Mouse (Mus musculus): ENCODE measurements around the gene Gm37240. TPM values are rescaled to one million over a fixed set of nuclear protein-coding genes. Genes with fewer than 3 reads are reported as not detected.

Gene Gm37240
- polyA plus RNA-seq, 1 experiment from 2014 or later = 1.1 TPM

- Histone ChIP-seq H3K4me3 (ENCODE audit: low read depth, low read length) (no peak overlapping the region), H3K4me2 (ENCODE audit: low read length) (no peak overlapping the region), H3K9ac (ENCODE audit: low read length) (no peak overlapping the region), H3K4me1 (ENCODE audit: control insufficient read depth, insufficient read depth, low read length) (no peaks in the 10 kb centered on the region), H3K27me3 (replicated peaks; ENCODE audit: control insufficient read depth, insufficient read depth, low read length) (no peaks in the 10 kb centered on the region), H3K9me3 (replicated peaks; ENCODE audit: control insufficient read depth, low read length) (no peaks in the 10 kb centered on the region), H3K36me3 (ENCODE audit: control insufficient read depth, insufficient read depth, low read length) (no peaks in the 10 kb centered on the region), H3K27ac (ENCODE audit: low read depth, low read length) (no peak overlapping the region)
- DNase-seq (ENCODE audit: low spot score) = no peak
- WGBS = 70% methylated on average over 8 of the region's 8 CpGs
- no peak for ATAC-seq
Measured at GRCm38 (mm10) chr3:85195068-85195481, 692.2 kb downstream of the Gm37240 start.

- Histone ChIP-seq H3K4me3 (ENCODE audit: low read depth, low read length) (no peak overlapping the region), H3K9me3 (replicated peaks; ENCODE audit: control insufficient read depth, low read length) (no peaks in the 10 kb centered on the region), H3K4me2 (ENCODE audit: low read length) (no peak overlapping the region), H3K27ac (ENCODE audit: low read depth, low read length) (no peak overlapping the region), H3K36me3 (ENCODE audit: control insufficient read depth, insufficient read depth, low read length) (no peaks in the 10 kb centered on the region), H3K4me1 (ENCODE audit: control insufficient read depth, insufficient read depth, low read length) (peaks cover 14% of the 10 kb centered on the region), H3K27me3 (replicated peaks; ENCODE audit: control insufficient read depth, insufficient read depth, low read length) (no peaks in the 10 kb centered on the region), H3K9ac (ENCODE audit: low read length) (no peak overlapping the region)
- no peak for ATAC-seq
- no peak for DNase-seq (ENCODE audit: low spot score)
- WGBS = 77% methylated on average over 8 of the region's 8 CpGs
Measured at GRCm38 (mm10) chr3:85189791-85190190, 697.5 kb downstream of the Gm37240 start.

GRCm38 (mm10) chr3:85188364-85188763 lies 699.0 kb downstream of the Gm37240 start:
- Histone ChIP-seq H3K27me3 (replicated peaks; ENCODE audit: control insufficient read depth, insufficient read depth, low read length) (no peaks in the 10 kb centered on the region), H3K4me1 (ENCODE audit: control insufficient read depth, insufficient read depth, low read length) (peaks cover 14% of the 10 kb centered on the region), H3K9me3 (replicated peaks; ENCODE audit: control insufficient read depth, low read length) (no peaks in the 10 kb centered on the region), H3K27ac (ENCODE audit: low read depth, low read length) (no peak overlapping the region), H3K36me3 (ENCODE audit: control insufficient read depth, insufficient read depth, low read length) (no peaks in the 10 kb centered on the region), H3K4me2 (ENCODE audit: low read length) (no peak overlapping the region), H3K4me3 (ENCODE audit: low read depth, low read length) (no peak overlapping the region), H3K9ac (ENCODE audit: low read length) (no peak overlapping the region)
- DNase-seq (ENCODE audit: low spot score) (no peak), ATAC-seq (no peak)
- WGBS = 25% methylated on average over 5 of the region's 5 CpGs

- Histone ChIP-seq H3K4me1 (ENCODE audit: control insufficient read depth, insufficient read depth, low read length) (peaks cover 14% of the 10 kb centered on the region), H3K9me3 (replicated peaks; ENCODE audit: control insufficient read depth, low read length) (no peaks in the 10 kb centered on the region), H3K27ac (ENCODE audit: low read depth, low read length) (no peak overlapping the region), H3K27me3 (replicated peaks; ENCODE audit: control insufficient read depth, insufficient read depth, low read length) (no peaks in the 10 kb centered on the region), H3K4me3 (ENCODE audit: low read depth, low read length) (peak overlapping the region; percentile 22), H3K36me3 (ENCODE audit: control insufficient read depth, insufficient read depth, low read length) (no peaks in the 10 kb centered on the region), H3K4me2 (ENCODE audit: low read length) (peak overlapping the region; percentile 48), H3K9ac (ENCODE audit: low read length) (peak overlapping the region; percentile 41)
- DNase-seq (ENCODE audit: low spot score) (peak; percentile 69), ATAC-seq (peak; percentile 57)
- WGBS = 25% methylated on average over 19 of the region's 19 CpGs
Measured at GRCm38 (mm10) chr3:85186661-85187076, 700.6 kb downstream of the Gm37240 start.

- peaks cover 14% of the 10 kb centered on the region for H3K4me1 ChIP-seq (ENCODE audit: control insufficient read depth, insufficient read depth, low read length)
- H3K4me2 ChIP-seq (ENCODE audit: low read length) = no peak overlapping the region
- 10% methylated on average over 12 of the region's 12 CpGs for WGBS
- no peak overlapping the region for H3K4me3 ChIP-seq (ENCODE audit: low read depth, low read length)
- H3K27ac ChIP-seq (ENCODE audit: low read depth, low read length) = no peak overlapping the region
- peak overlapping the region; percentile 29; the same call in 1 of the 2 replicates for H3K9ac ChIP-seq (ENCODE audit: low read length)
- no peaks in the 10 kb centered on the region for H3K27me3 ChIP-seq (replicated peaks; ENCODE audit: control insufficient read depth, insufficient read depth, low read length)
- ATAC-seq (0 out of 2 replicates have a peak, but pooled peaks have one; percentile 18), DNase-seq (ENCODE audit: low spot score) (peak; percentile 7)
- H3K36me3 ChIP-seq (ENCODE audit: control insufficient read depth, insufficient read depth, low read length) = no peaks in the 10 kb centered on the region
- no peaks in the 10 kb centered on the region for H3K9me3 ChIP-seq (replicated peaks; ENCODE audit: control insufficient read depth, low read length)
Measured at GRCm38 (mm10) chr3:85185827-85186226, 701.5 kb downstream of the Gm37240 start.

- H3K36me3 ChIP-seq (ENCODE audit: control insufficient read depth, insufficient read depth, low read length) = no peaks in the 10 kb centered on the region
- peaks cover 14% of the 10 kb centered on the region for H3K4me1 ChIP-seq (ENCODE audit: control insufficient read depth, insufficient read depth, low read length)
- no peak for DNase-seq (ENCODE audit: low spot score)
- no peak for ATAC-seq
- no peak overlapping the region for H3K4me2 ChIP-seq (ENCODE audit: low read length)
- no peak overlapping the region for H3K27ac ChIP-seq (ENCODE audit: low read depth, low read length)
- 74% methylated on average over 11 of the region's 11 CpGs for WGBS
- no peaks in the 10 kb centered on the region for H3K9me3 ChIP-seq (replicated peaks; ENCODE audit: control insufficient read depth, low read length)
- H3K4me3 ChIP-seq (ENCODE audit: low read depth, low read length) = no peak overlapping the region
- H3K27me3 ChIP-seq (replicated peaks; ENCODE audit: control insufficient read depth, insufficient read depth, low read length) = no peaks in the 10 kb centered on the region
- H3K9ac ChIP-seq (ENCODE audit: low read length) = no peak overlapping the region
Measured at GRCm38 (mm10) chr3:85184916-85185315, 702.4 kb downstream of the Gm37240 start.

- Histone ChIP-seq H3K4me1 (ENCODE audit: control insufficient read depth, insufficient read depth, low read length) (peaks cover 14% of the 10 kb centered on the region), H3K9me3 (replicated peaks; ENCODE audit: control insufficient read depth, low read length) (no peaks in the 10 kb centered on the region), H3K27ac (ENCODE audit: low read depth, low read length) (no peak overlapping the region), H3K27me3 (replicated peaks; ENCODE audit: control insufficient read depth, insufficient read depth, low read length) (no peaks in the 10 kb centered on the region), H3K9ac (ENCODE audit: low read length) (no peak overlapping the region), H3K4me2 (ENCODE audit: low read length) (no peak overlapping the region), H3K4me3 (ENCODE audit: low read depth, low read length) (no peak overlapping the region), H3K36me3 (ENCODE audit: control insufficient read depth, insufficient read depth, low read length) (no peaks in the 10 kb centered on the region)
- WGBS = 67% methylated on average over 6 of the region's 6 CpGs
- DNase-seq (ENCODE audit: low spot score) = no peak
- ATAC-seq = no peak
Measured at GRCm38 (mm10) chr3:85184151-85184550, 703.2 kb downstream of the Gm37240 start.

- peaks cover 3% of the 10 kb centered on the region; the same call in 1 of the 2 replicates for H3K9me3 ChIP-seq (replicated peaks; ENCODE audit: control insufficient read depth, low read length)
- no peak overlapping the region for H3K4me2 ChIP-seq (ENCODE audit: low read length)
- H3K4me1 ChIP-seq (ENCODE audit: control insufficient read depth, insufficient read depth, low read length) = no peaks in the 10 kb centered on the region
- WGBS = 100% methylated on average over 1 of the region's 1 CpGs
- H3K4me3 ChIP-seq (ENCODE audit: low read depth, low read length) = no peak overlapping the region
- DNase-seq (ENCODE audit: low spot score) = no peak
- H3K27ac ChIP-seq (ENCODE audit: low read depth, low read length) = no peak overlapping the region
- H3K36me3 ChIP-seq (ENCODE audit: control insufficient read depth, insufficient read depth, low read length) = no peaks in the 10 kb centered on the region
- H3K27me3 ChIP-seq (replicated peaks; ENCODE audit: control insufficient read depth, insufficient read depth, low read length) = no peaks in the 10 kb centered on the region
- H3K9ac ChIP-seq (ENCODE audit: low read length) = no peak overlapping the region
- ATAC-seq = no peak
Measured at GRCm38 (mm10) chr3:85176736-85177135, 710.6 kb downstream of the Gm37240 start.

- no peaks in the 10 kb centered on the region for H3K4me1 ChIP-seq (ENCODE audit: control insufficient read depth, insufficient read depth, low read length)
- H3K4me3 ChIP-seq (ENCODE audit: low read depth, low read length) = no peak overlapping the region
- H3K9me3 ChIP-seq (replicated peaks; ENCODE audit: control insufficient read depth, low read length) = peaks cover 3% of the 10 kb centered on the region; the same call in 1 of the 2 replicates
- H3K27me3 ChIP-seq (replicated peaks; ENCODE audit: control insufficient read depth, insufficient read depth, low read length) = no peaks in the 10 kb centered on the region
- no peaks in the 10 kb centered on the region for H3K36me3 ChIP-seq (ENCODE audit: control insufficient read depth, insufficient read depth, low read length)
- H3K27ac ChIP-seq (ENCODE audit: low read depth, low read length) = no peak overlapping the region
- ATAC-seq (no peak), DNase-seq (ENCODE audit: low spot score) (no peak)
- 78% methylated on average over 28 of the region's 28 CpGs for WGBS
- no peak overlapping the region for H3K4me2 ChIP-seq (ENCODE audit: low read length)
- no peak overlapping the region for H3K9ac ChIP-seq (ENCODE audit: low read length)
Measured at GRCm38 (mm10) chr3:85174542-85175469, 712.5 kb downstream of the Gm37240 start.
